Mouse (Mus musculus): ENCODE measurements around the gene Knop1. TPM values are rescaled to one million over a fixed set of nuclear protein-coding genes. Genes with fewer than 3 reads are reported as not detected.

Knop1 gene
- polyA plus RNA-seq, 1 experiment from 2014 or later = 48.9 TPM

- H3K4me2 ChIP-seq = no peak overlapping the region
- H3K4me3 ChIP-seq = no peak overlapping the region
- no peaks in the 10 kb centered on the region for H3K27me3 ChIP-seq
- H3K4me1 ChIP-seq (replicated peaks) = peaks cover under 1% of the 10 kb centered on the region
- peaks cover 8% of the 10 kb centered on the region; the same call in 1 of the 2 replicates for H3K36me3 ChIP-seq
- 93% methylated on average over 3 of the region's 3 CpGs for WGBS
- H3K9me3 ChIP-seq (replicated peaks) = no peaks in the 10 kb centered on the region
- H3K27ac ChIP-seq = no peak overlapping the region
- no peak overlapping the region for H3K9ac ChIP-seq
- no peak for ATAC-seq (replicated peaks; ENCODE audit: insufficient number of reproducible peaks, insufficient read depth, low FRiP score, low read depth)
Observed at GRCm38 (mm10) chr7:118816275-118816674, 39.8 kb downstream of the Knop1 start.

- Histone ChIP-seq H3K4me2 (no peak overlapping the region), H3K4me3 (no peak overlapping the region), H3K9me3 (replicated peaks) (no peaks in the 10 kb centered on the region), H3K9ac (no peak overlapping the region), H3K36me3 (peaks cover 8% of the 10 kb centered on the region; the same call in 1 of the 2 replicates), H3K4me1 (replicated peaks) (no peaks in the 10 kb centered on the region), H3K27ac (no peak overlapping the region), H3K27me3 (no peaks in the 10 kb centered on the region)
- ATAC-seq (replicated peaks; ENCODE audit: insufficient number of reproducible peaks, insufficient read depth, low FRiP score, low read depth) = no peak
- 90% methylated on average over 4 of the region's 4 CpGs for WGBS
Observed at GRCm38 (mm10) chr7:118813592-118813991, 42.5 kb downstream of the Knop1 start.

- Histone ChIP-seq H3K4me1 (replicated peaks) (peaks cover 12% of the 10 kb centered on the region), H3K27me3 (no peaks in the 10 kb centered on the region), H3K4me2 (no peak overlapping the region), H3K9me3 (replicated peaks) (no peaks in the 10 kb centered on the region), H3K27ac (no peak overlapping the region), H3K9ac (no peak overlapping the region), H3K4me3 (no peak overlapping the region), H3K36me3 (peaks cover 8% of the 10 kb centered on the region; the same call in 1 of the 2 replicates)
- WGBS = 68% methylated on average over 12 of the region's 12 CpGs
- ATAC-seq (replicated peaks; ENCODE audit: insufficient number of reproducible peaks, insufficient read depth, low FRiP score, low read depth) = no peak
Observed at GRCm38 (mm10) chr7:118811407-118812106, 44.5 kb downstream of the Knop1 start.

GRCm38 (mm10) chr7:118807899-118808298, 48.2 kb downstream of the Knop1 start:
- 58% methylated on average over 8 of the region's 8 CpGs for WGBS
- ATAC-seq (replicated peaks; ENCODE audit: insufficient number of reproducible peaks, insufficient read depth, low FRiP score, low read depth) = no peak
- Histone ChIP-seq H3K4me3 (no peak overlapping the region), H3K4me1 (replicated peaks) (peaks cover 12% of the 10 kb centered on the region), H3K27me3 (no peaks in the 10 kb centered on the region), H3K9ac (no peak overlapping the region), H3K4me2 (no peak overlapping the region), H3K27ac (peak overlapping the region; percentile 67), H3K36me3 (peaks cover 5% of the 10 kb centered on the region; the same call in 1 of the 2 replicates), H3K9me3 (replicated peaks) (no peaks in the 10 kb centered on the region)

GRCm38 (mm10) chr7:118806631-118807411, 49.2 kb downstream of the Knop1 start:
- no peaks in the 10 kb centered on the region for H3K9me3 ChIP-seq (replicated peaks)
- H3K9ac ChIP-seq = no peak overlapping the region
- peaks cover 14% of the 10 kb centered on the region for H3K36me3 ChIP-seq
- peak overlapping the region; percentile 67 for H3K27ac ChIP-seq
- H3K4me3 ChIP-seq = no peak overlapping the region
- WGBS = 41% methylated on average over 16 of the region's 16 CpGs
- H3K4me1 ChIP-seq (replicated peaks) = peaks cover 12% of the 10 kb centered on the region
- ATAC-seq (replicated peaks; ENCODE audit: insufficient number of reproducible peaks, insufficient read depth, low FRiP score, low read depth) = peak; percentile 68
- H3K4me2 ChIP-seq = no peak overlapping the region
- no peaks in the 10 kb centered on the region for H3K27me3 ChIP-seq

- Histone ChIP-seq H3K27ac (no peak overlapping the region), H3K36me3 (peaks cover 25% of the 10 kb centered on the region), H3K4me1 (replicated peaks) (peaks cover 12% of the 10 kb centered on the region), H3K27me3 (no peaks in the 10 kb centered on the region), H3K9me3 (replicated peaks) (no peaks in the 10 kb centered on the region), H3K9ac (no peak overlapping the region), H3K4me3 (no peak overlapping the region), H3K4me2 (no peak overlapping the region)
- ATAC-seq (replicated peaks; ENCODE audit: insufficient number of reproducible peaks, insufficient read depth, low FRiP score, low read depth) = no peak
- 85% methylated on average over 8 of the region's 8 CpGs for WGBS
Observed at GRCm38 (mm10) chr7:118803425-118803824, 52.6 kb downstream of the Knop1 start.

GRCm38 (mm10) chr7:118801791-118802190, 54.3 kb downstream of the Knop1 start:
- H3K9me3 ChIP-seq (replicated peaks) = no peaks in the 10 kb centered on the region
- no peak for ATAC-seq (replicated peaks; ENCODE audit: insufficient number of reproducible peaks, insufficient read depth, low FRiP score, low read depth)
- H3K4me2 ChIP-seq = no peak overlapping the region
- H3K4me1 ChIP-seq (replicated peaks) = 0 out of 2 replicates have a peak, but pooled peaks cover 3% of the 10 kb centered on the region
- H3K27me3 ChIP-seq = no peaks in the 10 kb centered on the region
- no peak overlapping the region for H3K27ac ChIP-seq
- WGBS = 83% methylated on average over 3 of the region's 3 CpGs
- H3K4me3 ChIP-seq = no peak overlapping the region
- peaks cover 25% of the 10 kb centered on the region for H3K36me3 ChIP-seq
- no peak overlapping the region for H3K9ac ChIP-seq

GRCm38 (mm10) chr7:118800112-118800734, 55.8 kb downstream of the Knop1 start:
- Histone ChIP-seq H3K27ac (no peak overlapping the region), H3K9me3 (replicated peaks) (no peaks in the 10 kb centered on the region), H3K4me3 (no peak overlapping the region), H3K27me3 (no peaks in the 10 kb centered on the region), H3K4me1 (replicated peaks) (0 out of 2 replicates have a peak, but pooled peaks cover 3% of the 10 kb centered on the region), H3K9ac (no peak overlapping the region), H3K36me3 (peaks cover 25% of the 10 kb centered on the region), H3K4me2 (no peak overlapping the region)
- no peak for ATAC-seq (replicated peaks; ENCODE audit: insufficient number of reproducible peaks, insufficient read depth, low FRiP score, low read depth)
- WGBS = 85% methylated on average over 15 of the region's 15 CpGs

- peaks cover 21% of the 10 kb centered on the region for H3K36me3 ChIP-seq
Observed at GRCm38 (mm10) chr7:118798105-118798570, 57.9 kb downstream of the Knop1 start.

GRCm38 (mm10) chr7:118797600-118797999, 58.5 kb downstream of the Knop1 start:
- H3K9me3 ChIP-seq (replicated peaks) = no peaks in the 10 kb centered on the region
- 0 out of 2 replicates have a peak overlapping the region, but pooled peaks have one; percentile 24 for H3K27ac ChIP-seq
- ATAC-seq (replicated peaks; ENCODE audit: insufficient number of reproducible peaks, insufficient read depth, low FRiP score, low read depth) = no peak
- peaks cover 21% of the 10 kb centered on the region for H3K36me3 ChIP-seq
- H3K4me3 ChIP-seq = no peak overlapping the region
- H3K4me2 ChIP-seq = no peak overlapping the region
- 0 out of 2 replicates have a peak, but pooled peaks cover 3% of the 10 kb centered on the region for H3K4me1 ChIP-seq (replicated peaks)
- no peak overlapping the region for H3K9ac ChIP-seq
- H3K27me3 ChIP-seq = no peaks in the 10 kb centered on the region
- 24% methylated on average over 7 of the region's 7 CpGs for WGBS

More at GRCm38 (mm10) chr7:118798105-118798570, 57.9 kb downstream of the Knop1 start:
- Histone ChIP-seq H3K4me3 (no peak overlapping the region), H3K27me3 (no peaks in the 10 kb centered on the region), H3K4me1 (replicated peaks) (0 out of 2 replicates have a peak, but pooled peaks cover 3% of the 10 kb centered on the region), H3K4me2 (no peak overlapping the region), H3K27ac (no peak overlapping the region), H3K9ac (no peak overlapping the region), H3K9me3 (replicated peaks) (no peaks in the 10 kb centered on the region)
- ATAC-seq (replicated peaks; ENCODE audit: insufficient number of reproducible peaks, insufficient read depth, low FRiP score, low read depth) = no peak
- WGBS = 71% methylated on average over 6 of the region's 6 CpGs

- 0 out of 2 replicates have a peak, but pooled peaks cover 3% of the 10 kb centered on the region for H3K4me1 ChIP-seq (replicated peaks)
- ATAC-seq (replicated peaks; ENCODE audit: insufficient number of reproducible peaks, insufficient read depth, low FRiP score, low read depth) = no peak
- H3K27me3 ChIP-seq = no peaks in the 10 kb centered on the region
- no peaks in the 10 kb centered on the region for H3K9me3 ChIP-seq (replicated peaks)
- H3K27ac ChIP-seq = no peak overlapping the region
- no peak overlapping the region for H3K9ac ChIP-seq
- WGBS = 81% methylated on average over 9 of the region's 9 CpGs
- H3K4me3 ChIP-seq = no peak overlapping the region
- H3K36me3 ChIP-seq = peaks cover 19% of the 10 kb centered on the region
- H3K4me2 ChIP-seq = no peak overlapping the region
Observed at GRCm38 (mm10) chr7:118796838-118797237, 59.2 kb downstream of the Knop1 start.

Data from heart, embryonic 15.5 days (tissue).